Mouse (Mus musculus) lung, postnatal 25 days (tissue): ENCODE data around the gene Tmod4.
A peak's percentile ranks its signal among the peaks of the same experiment; 100 is the strongest.

ENCODE experiments used
- DNase-seq: peaks from one replicate; pipeline ENCODE4 v3.0.0; 2022; ENCODE audit warnings: low spot score

Gene Tmod4

DNA sequence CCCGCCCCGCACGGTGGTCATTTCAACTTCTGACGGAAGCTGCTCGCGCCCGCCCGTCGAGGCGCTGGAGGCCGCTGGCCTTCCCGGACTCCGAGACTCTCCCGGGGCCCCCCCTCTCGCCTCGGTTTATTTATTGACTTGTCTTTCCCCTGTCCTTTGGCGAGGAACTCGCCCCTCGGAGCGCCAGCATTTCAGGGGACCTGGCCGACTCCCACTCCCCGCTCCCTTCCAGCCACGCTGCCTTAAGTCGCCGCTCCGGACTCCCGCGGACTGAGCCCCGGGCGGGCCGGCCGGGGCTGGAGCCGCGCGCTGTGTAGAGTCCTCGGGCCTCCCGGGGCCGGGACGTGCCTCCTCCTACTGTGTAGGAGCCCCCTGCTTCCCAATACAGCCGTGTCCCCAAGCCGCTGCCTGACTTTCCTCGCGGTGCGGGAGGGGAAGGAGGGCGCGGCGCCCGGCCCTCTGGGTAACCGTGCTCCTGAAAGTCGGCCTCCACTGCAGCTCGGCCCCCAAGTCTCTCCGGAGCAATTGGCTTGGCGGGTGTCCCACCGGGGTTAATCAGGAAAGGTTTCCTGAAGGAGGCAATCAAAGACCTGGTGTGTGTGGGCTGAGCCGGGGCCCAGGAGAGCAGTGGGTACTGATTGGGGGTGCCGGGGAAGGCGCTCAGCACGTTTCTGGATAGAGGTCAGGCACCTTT is 49.1 kb downstream of the Tmod4 start:
- DNase-seq = no peak

DNA sequence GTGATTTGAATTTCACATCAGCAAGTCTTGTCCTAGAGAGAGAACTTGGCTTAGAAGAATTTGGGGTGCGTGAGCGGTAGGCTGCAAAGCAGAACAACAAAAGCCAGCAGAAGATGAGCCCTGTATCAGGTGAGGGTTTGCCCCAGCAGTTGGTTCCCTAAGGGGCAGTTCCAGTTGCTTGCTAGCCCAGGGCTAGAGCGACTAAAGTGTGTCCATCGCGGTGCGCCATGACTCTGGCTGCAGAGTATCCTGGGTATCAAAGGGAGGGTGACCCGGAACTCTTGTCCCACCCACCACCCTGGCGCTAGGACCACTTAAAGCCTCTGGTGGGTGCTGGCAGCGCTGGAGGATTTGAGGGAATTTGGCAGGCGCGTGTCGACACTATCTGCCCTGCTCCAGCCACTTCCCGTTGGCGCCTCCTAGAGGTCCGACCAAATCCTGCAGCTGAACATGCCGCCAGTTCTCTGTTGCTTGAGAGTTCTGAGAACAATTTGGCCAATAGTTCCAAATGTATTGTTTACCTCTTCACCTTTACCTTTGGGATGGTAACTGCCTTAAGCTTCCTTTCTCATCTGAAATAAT is 49.8 kb downstream of the Tmod4 start:
- peak; percentile 89 for DNase-seq

DNA sequence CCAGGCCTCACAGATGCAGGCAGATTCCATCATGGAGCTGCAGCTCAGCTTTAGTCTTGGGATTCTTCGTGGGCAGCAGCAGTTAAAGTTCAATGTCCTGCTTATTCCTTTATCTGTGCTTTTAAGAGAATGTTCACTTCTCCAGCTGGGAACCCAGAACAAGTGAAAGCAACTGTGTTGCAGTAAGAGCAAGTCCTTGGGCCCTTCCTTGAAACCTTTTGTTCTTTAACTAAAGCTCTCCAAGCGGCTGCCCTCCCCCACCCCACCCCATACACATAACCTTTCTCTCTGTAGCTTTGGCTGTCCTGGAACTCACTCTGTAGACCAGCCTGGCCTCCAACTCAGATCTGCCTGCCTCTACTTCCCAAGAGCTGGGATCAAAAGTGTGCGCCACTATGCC is 52.2 kb downstream of the Tmod4 start:
- no peak for DNase-seq

DNA sequence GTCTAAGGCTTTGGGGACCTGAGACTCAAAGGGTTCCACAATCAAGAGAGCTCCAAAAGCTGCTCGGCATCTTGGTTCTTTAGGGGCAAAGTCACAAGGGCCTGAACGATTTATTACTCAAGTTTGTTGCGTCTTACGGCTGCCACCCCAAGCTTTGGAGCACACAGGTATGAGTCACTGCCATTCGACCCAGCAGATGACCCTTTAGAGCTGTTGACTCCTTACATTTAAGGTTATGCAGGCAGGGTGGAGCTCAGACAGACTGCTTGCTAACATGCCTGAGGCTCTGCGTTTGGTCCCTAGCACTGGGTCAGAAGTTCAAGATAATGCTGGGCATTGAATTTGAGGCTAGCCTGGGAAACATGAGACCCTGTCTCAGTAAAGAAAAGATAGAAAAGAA is 53.3 kb downstream of the Tmod4 start:
- DNase-seq = no peak
